Mouse (Mus musculus): ENCODE results near the gene Rnf133. TPM values are rescaled to one million over a fixed set of nuclear protein-coding genes. Genes with fewer than 3 reads are reported as not detected.

Gene Rnf133
- polyA plus RNA-seq (2016; fragmentation: Nextera tagmentation; extraction: Ambion mirVana): not detected in 2 replicates

DNA sequence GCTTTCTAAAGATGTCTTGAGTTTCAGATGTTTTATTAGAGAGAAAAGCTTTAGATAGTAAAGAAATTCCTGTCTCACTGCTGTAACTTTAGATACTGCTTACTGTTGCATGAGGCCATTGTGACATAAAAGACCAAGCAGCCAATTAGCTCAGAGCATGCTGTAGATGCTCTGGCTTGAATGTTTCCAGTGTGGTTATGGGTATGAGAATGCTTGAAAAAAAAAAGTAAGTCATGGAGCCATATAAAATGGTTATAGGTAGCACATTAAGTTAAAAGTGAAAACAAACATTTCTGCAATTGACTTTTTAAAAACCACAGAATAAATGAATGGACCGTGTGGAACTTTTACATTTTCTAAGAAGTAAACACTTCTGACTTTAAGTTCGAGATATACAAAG is at the start of gene Rnf133:
Gene Rnf133 (minus strand): TSS at position 101 of the 400 bp plus-strand sequence.
- H3K9me3 ChIP-seq: no peaks in the 10 kb centered on the region
- no peaks in the 10 kb centered on the region for H3K36me3 ChIP-seq
- no peaks in the 10 kb centered on the region for H3K27me3 ChIP-seq
- H3K4me2 ChIP-seq (replicated peaks): no peak within 1 kb of the TSS
- no peak for ATAC-seq (ENCODE audit: insufficient number of reproducible peaks, insufficient read depth, low FRiP score, low TSS enrichment)
- 88% methylated on average over 2 of the region's 2 CpGs for WGBS
- no peak within 1 kb of the TSS for H3K27ac ChIP-seq
- no peak within 1 kb of the TSS for H3K4me3 ChIP-seq
- no peaks in the 10 kb centered on the region for H3K4me1 ChIP-seq
- no peak within 1 kb of the TSS for H3K9ac ChIP-seq

DNA sequence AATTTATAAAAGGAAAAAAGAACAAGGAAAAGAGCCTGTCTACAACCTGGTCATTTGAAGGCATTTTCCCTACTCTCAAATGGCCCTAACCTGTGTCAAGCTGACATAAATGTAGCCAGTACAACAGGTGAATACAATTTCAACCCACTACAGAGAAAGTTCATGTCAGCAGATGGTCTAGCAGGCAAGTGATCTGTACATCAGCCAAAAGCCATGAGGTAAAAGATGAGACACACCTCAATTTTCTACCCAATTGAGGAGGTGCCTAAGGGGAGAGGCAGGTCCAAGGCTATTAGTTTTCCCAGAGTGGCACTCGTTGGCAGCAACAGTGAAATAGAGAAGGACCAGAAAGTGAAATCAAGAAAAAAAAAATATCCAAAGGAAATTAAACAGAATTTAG is 28.1 kb upstream of the Rnf133 start:
- H3K4me2 ChIP-seq (replicated peaks): no peak overlapping the region
- no peaks in the 10 kb centered on the region for H3K36me3 ChIP-seq
- no peak overlapping the region for H3K9ac ChIP-seq
- no peaks in the 10 kb centered on the region for H3K9me3 ChIP-seq
- 64% methylated on average over 1 of the region's 1 CpGs for WGBS
- H3K27ac ChIP-seq: no peak overlapping the region
- no peaks in the 10 kb centered on the region for H3K27me3 ChIP-seq
- no peak for ATAC-seq (ENCODE audit: insufficient number of reproducible peaks, insufficient read depth, low FRiP score, low TSS enrichment)
- no peak overlapping the region for H3K4me3 ChIP-seq
- H3K4me1 ChIP-seq: no peaks in the 10 kb centered on the region

DNA sequence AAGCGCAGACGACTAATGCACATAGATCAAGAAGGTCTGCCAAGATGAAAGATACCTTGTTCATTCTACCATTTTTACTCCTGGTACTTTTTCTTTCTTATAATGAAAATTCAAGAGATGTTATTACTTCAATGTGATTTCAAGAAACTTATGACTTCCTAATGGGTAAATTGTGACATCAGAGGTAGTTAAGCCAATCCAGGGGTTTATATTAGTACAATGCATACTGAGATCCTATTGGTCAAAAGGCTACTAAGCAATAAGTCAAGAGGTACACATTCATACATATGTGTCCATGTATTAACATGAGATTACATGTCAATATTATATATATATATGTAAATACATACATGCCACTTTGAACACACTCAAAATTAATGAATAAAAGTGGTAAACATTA is 4.9 kb upstream of the Rnf133 start, which contains the start of gene Rnf148:
Gene Rnf148 (minus strand): TSS at position 101 of the 400 bp plus-strand sequence.
- no peak within 1 kb of the TSS for H3K4me3 ChIP-seq
- no peak within 1 kb of the TSS for H3K27ac ChIP-seq
- 90% methylated on average over 2 of the region's 2 CpGs for WGBS
- H3K36me3 ChIP-seq: no peaks in the 10 kb centered on the region
- H3K9me3 ChIP-seq: no peaks in the 10 kb centered on the region
- H3K4me1 ChIP-seq: no peaks in the 10 kb centered on the region
- no peak within 1 kb of the TSS for H3K9ac ChIP-seq
- no peak for ATAC-seq (ENCODE audit: insufficient number of reproducible peaks, insufficient read depth, low FRiP score, low TSS enrichment)
- no peak within 1 kb of the TSS for H3K4me2 ChIP-seq (replicated peaks)
- no peaks in the 10 kb centered on the region for H3K27me3 ChIP-seq

DNA sequence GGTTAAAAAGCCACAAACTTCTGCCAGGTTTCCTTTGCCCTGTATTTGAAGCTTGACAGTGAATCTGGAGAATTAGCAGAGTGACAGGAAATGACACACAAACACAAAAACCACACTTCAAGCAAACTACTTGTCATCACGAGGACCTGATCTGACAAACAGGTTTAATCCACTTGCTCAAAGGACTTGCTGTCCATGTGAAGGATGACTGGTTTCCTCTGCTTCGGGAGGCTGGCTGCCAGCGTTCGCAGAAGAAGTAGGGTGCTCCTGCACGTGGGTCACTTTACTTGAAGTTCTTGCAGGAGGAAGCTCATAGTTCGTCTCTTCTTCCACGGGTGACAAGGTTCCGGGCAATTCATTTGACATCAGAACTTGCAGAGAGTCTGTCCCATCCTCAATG is 1.4 kb downstream of the Rnf133 start:
- Histone ChIP-seq H3K36me3 (no peaks in the 10 kb centered on the region), H3K9me3 (no peaks in the 10 kb centered on the region), H3K27me3 (no peaks in the 10 kb centered on the region), H3K27ac (no peak overlapping the region), H3K4me1 (no peaks in the 10 kb centered on the region), H3K4me3 (no peak overlapping the region), H3K4me2 (replicated peaks) (no peak overlapping the region), H3K9ac (no peak overlapping the region)
- no peak for ATAC-seq (ENCODE audit: insufficient number of reproducible peaks, insufficient read depth, low FRiP score, low TSS enrichment)
- 75% methylated on average over 8 of the region's 8 CpGs for WGBS

DNA sequence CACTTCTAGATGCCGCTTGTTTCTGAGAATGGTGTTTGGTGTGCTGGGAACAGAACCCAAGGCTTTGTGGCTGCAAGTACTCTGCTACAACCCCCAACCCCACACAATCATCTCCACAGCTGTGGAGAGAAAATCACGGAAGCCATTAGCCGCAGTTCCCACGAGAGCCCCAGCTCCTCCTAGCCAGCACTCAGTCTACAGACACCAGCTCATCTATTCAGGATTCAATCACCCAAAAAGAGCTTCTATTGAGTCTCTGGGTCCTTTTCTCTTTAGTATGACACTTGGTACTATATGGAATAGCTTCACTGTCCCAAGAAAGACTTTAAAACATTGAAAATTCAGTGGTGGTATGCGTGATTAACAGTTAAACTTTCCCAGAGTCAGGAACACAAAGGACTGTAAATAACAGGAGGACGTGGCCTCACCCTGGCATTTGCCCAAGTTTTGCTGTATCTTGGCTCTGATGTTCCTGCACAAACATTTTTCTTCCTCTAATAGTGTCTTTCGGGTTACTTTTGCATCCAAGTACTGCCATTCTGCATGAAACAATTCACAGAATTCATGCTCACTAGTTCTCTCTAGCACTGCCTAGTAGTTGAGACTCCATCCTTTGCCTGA is 2.4 kb downstream of the Rnf133 start:
- no peak overlapping the region for H3K9ac ChIP-seq
- H3K9me3 ChIP-seq: no peaks in the 10 kb centered on the region
- 80% methylated on average over 7 of the region's 7 CpGs for WGBS
- no peak overlapping the region for H3K27ac ChIP-seq
- H3K4me3 ChIP-seq: no peak overlapping the region
- no peaks in the 10 kb centered on the region for H3K4me1 ChIP-seq
- H3K4me2 ChIP-seq (replicated peaks): no peak overlapping the region
- H3K27me3 ChIP-seq: no peaks in the 10 kb centered on the region
- ATAC-seq (ENCODE audit: insufficient number of reproducible peaks, insufficient read depth, low FRiP score, low TSS enrichment): no peak
- H3K36me3 ChIP-seq: no peaks in the 10 kb centered on the region

DNA sequence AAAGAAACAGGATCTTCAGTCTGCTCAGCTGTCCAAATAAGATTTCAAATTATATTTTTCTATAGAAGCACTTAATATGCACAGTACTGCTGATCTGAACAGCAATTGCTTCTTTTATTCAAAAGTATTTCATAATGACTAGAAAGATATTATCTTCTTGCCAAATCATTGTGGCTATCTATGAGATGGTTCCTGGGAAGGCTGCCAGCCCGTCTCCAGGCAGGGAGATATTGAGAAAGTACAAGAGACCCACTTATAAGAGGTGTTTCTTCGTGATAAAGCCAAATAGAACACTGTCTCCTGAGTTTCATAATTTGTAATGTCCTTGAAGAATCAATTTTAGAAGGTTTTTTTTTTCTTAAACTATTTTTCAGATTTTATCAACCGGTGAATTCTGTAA is 13.0 kb downstream of the Rnf133 start:
- H3K27me3 ChIP-seq: no peaks in the 10 kb centered on the region
- no peak overlapping the region for H3K9ac ChIP-seq
- no peaks in the 10 kb centered on the region for H3K36me3 ChIP-seq
- H3K4me1 ChIP-seq: no peaks in the 10 kb centered on the region
- no peak overlapping the region for H3K4me3 ChIP-seq
- WGBS: 72% methylated on average over 3 of the region's 3 CpGs
- no peaks in the 10 kb centered on the region for H3K9me3 ChIP-seq
- H3K4me2 ChIP-seq (replicated peaks): no peak overlapping the region
- ATAC-seq (ENCODE audit: insufficient number of reproducible peaks, insufficient read depth, low FRiP score, low TSS enrichment): no peak
- no peak overlapping the region for H3K27ac ChIP-seq

DNA sequence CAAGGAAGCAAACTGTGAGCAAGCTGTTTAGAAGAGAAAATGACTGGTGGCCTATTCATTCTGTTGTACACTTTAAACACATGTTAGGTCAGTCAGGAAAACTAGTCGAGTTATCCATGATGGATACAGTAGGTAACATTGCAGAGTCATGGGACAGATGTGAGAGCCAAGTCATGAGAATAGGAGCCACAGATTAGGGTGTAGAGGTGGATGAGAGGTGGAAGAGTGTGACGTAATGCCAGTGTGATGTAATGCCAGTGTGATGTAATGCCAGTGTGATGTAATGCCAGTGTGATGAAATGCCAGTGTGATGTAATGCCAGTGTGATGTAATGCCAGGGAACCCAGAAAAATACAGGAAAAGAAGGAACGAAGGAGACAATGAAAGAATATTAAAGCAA is 14.9 kb downstream of the Rnf133 start:
- Histone ChIP-seq H3K9me3 (no peaks in the 10 kb centered on the region), H3K4me2 (replicated peaks) (no peak overlapping the region), H3K4me3 (no peak overlapping the region), H3K9ac (no peak overlapping the region), H3K4me1 (no peaks in the 10 kb centered on the region), H3K27ac (no peak overlapping the region), H3K36me3 (no peaks in the 10 kb centered on the region), H3K27me3 (no peaks in the 10 kb centered on the region)
- no peak for ATAC-seq (ENCODE audit: insufficient number of reproducible peaks, insufficient read depth, low FRiP score, low TSS enrichment)
- 94% methylated on average over 3 of the region's 3 CpGs for WGBS

DNA sequence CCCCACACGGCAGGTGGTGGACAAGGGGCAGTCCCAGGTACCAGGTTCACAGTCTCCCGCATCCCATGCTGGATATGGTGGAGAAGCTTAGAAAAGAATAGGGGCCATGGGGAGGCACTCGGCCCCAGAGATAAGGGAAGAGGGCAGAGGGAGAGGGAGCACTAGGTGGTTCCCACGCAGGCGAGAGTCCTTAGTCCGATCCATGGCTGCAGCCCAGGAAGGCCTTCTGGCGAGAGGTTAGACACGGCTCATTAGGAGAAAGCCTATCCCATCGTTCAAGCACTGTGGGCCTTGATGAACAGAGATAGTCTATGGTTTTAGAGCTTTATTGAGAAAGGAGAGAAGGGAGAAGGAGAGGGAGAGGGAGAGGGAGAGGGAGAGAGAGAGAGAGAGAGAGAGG is 16.1 kb downstream of the Rnf133 start:
- no peak overlapping the region for H3K27ac ChIP-seq
- H3K4me3 ChIP-seq: no peak overlapping the region
- no peaks in the 10 kb centered on the region for H3K36me3 ChIP-seq
- H3K4me2 ChIP-seq (replicated peaks): no peak overlapping the region
- no peaks in the 10 kb centered on the region for H3K9me3 ChIP-seq
- H3K4me1 ChIP-seq: no peaks in the 10 kb centered on the region
- no peak for ATAC-seq (ENCODE audit: insufficient number of reproducible peaks, insufficient read depth, low FRiP score, low TSS enrichment)
- H3K27me3 ChIP-seq: no peaks in the 10 kb centered on the region
- 85% methylated on average over 9 of the region's 9 CpGs for WGBS
- no peak overlapping the region for H3K9ac ChIP-seq

DNA sequence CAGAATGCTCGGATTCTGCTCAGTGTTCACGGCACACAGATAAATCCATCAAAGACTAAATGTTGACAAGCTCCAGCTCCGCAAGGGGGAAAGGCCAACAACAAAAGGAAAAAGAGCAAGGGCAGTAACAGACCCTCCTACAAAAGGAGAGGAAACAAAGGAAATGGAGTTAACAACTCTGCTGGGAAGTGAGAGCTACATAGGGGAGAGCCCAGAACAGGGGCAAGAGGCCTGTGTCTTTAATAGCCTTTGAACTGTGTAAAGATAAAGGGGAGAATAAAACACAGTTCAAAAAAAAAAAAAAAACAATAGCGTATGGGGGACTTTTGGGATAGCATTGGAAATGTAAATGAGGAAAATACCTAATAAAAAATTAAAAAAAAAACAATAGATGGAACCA is 19.6 kb downstream of the Rnf133 start:
- Histone ChIP-seq H3K9ac (no peak overlapping the region), H3K4me1 (no peaks in the 10 kb centered on the region), H3K27me3 (no peaks in the 10 kb centered on the region), H3K9me3 (no peaks in the 10 kb centered on the region), H3K36me3 (no peaks in the 10 kb centered on the region), H3K27ac (no peak overlapping the region), H3K4me2 (replicated peaks) (no peak overlapping the region), H3K4me3 (no peak overlapping the region)
- WGBS: 52% methylated on average over 4 of the region's 4 CpGs
- no peak for ATAC-seq (ENCODE audit: insufficient number of reproducible peaks, insufficient read depth, low FRiP score, low TSS enrichment)

Other genes with a start within 250 kb of the Rnf133 start
- not detected in 2 replicates for gene Rnf148, start 4.8 kb upstream of the Rnf133 start, polyA plus RNA-seq (2016; fragmentation: Nextera tagmentation; extraction: Ambion mirVana)
- gene Cadps2, start 189.1 kb upstream of the Rnf133 start, polyA plus RNA-seq (2016; fragmentation: Nextera tagmentation; extraction: Ambion mirVana): 4.3 and 4.6 TPM in 2 replicates

All from embryonic facial prominence, embryonic 12.5 days (tissue).